Mouse (Mus musculus): Measurements from ENCODE around the gene Flywch1. TPM values are rescaled to one million over a fixed set of nuclear protein-coding genes. Genes with fewer than 3 reads are reported as not detected.
A peak's percentile ranks its signal among the peaks of the same experiment; 100 is the strongest.
"Not testable (repeated sequence)": the region's sequence is repeated elsewhere in the genome, so short reads cannot be mapped to it uniquely, and the experiment has no call there.

Flywch1 gene
- total RNA-seq, 2 experiments from 2014 or later, result 7.6 to 15.4 TPM

DNA sequence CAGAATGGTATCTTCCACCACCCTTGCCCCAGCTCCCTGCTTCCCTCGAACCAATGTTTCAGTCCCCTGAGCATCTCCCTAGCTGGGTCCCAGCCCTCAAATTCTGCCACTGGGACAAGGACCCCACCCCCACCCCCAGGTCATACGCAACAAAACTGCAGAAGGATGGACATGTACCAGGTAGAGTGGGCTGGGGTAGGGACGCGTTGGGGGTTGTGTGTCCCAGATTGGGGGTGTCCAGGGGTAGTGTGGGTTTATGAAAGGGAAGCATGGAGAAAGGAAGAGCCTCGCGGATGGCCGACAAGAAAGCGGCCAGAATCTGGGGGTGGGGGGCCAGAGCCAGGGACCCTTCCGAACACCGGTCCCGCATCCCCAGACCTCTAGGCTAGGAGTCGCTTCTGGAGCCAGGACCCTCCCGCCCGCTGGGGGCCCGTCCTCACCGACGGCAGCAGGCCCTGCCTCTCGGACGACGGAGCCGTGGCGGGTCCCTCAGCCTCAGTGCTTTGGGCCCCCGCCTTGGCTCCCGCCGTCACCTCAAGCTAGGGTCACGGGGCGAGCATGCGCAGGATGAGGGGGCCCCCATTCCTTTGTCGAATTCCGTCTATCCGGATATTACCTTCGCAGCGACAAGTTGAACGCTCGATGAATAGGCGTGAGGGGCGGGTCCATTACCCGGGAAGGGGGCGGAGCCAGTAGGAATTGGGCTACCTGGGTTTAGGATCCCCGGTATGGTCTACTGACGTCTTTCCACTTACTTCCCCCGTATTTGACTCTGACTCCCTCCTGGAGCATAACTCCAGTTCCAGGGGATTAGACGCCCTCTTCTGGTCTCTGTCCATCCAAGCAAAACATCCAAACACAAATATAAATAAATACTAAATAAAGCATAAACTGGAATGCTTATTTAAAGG lies 14.4 kb upstream of the Flywch1 start, which contains the start of gene Flywch2:
Flywch2 (minus strand) TSS at position 521 of the 911 bp plus-strand sequence.
- peak; percentile 82 for ATAC-seq (replicated peaks; ENCODE audit: low FRiP score, low TSS enrichment, poor library complexity, severe bottlenecking)

DNA sequence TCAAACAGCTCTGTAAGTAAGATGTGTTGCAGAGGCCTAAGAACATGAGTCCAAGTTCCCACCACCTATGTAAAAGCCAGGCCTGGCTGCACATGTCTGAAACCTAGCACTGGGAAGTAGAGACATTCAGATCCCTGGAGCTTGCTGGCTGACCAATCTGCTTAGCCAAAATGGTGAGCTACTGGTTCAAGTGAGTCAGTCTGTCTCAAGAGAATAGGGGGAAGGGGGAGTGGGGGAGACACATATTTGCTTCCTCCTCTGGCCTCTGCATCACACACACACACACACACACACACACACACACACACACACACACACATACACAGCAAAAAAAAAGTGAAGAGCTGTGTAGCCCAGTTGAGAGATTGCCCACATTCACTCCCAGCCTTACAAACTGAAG lies 11.9 kb upstream of the Flywch1 start:
- ATAC-seq (replicated peaks; ENCODE audit: low FRiP score, low TSS enrichment, poor library complexity, severe bottlenecking), result no peak

DNA sequence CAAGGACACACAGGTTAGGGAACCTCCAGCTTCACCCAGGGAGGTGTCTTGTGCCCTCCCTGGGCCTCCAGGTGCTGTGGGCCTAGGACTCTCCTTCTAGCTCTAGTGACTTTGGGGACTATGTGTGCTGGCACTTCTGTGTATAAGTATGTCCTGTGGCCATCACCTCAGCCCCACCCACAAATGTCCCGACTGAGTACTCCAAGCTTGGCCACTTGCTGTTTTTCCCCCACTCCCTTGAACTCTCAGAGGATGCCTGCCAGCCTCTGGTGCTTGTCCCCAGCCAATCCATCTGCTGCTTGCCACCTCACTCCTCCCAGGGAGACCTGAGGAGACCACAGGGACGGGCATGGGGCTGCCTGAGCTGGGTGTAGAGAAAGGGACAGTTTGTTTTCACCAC lies 7.0 kb upstream of the Flywch1 start:
- no peak for ATAC-seq (replicated peaks; ENCODE audit: low FRiP score, low TSS enrichment, poor library complexity, severe bottlenecking)

DNA sequence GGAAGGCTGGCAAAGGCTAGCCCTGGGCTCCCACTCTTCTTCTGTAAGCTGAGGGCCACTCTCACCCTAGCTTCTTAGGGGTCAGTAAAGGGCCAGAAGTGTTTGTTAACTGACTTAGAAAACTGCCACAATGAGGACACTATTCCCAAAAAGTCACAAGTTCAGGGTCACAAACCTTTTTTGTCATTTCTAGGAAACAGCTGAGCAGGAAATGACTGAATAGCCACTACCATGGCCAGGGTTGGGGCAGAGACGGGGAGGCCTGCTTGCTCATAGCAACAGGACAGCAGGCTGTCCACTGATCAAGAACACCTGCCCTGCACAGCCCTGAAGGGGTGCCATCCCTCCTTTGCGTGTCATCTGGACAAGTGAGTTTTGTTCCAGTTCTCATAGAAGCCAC lies 5.7 kb upstream of the Flywch1 start:
- no peak for ATAC-seq (replicated peaks; ENCODE audit: low FRiP score, low TSS enrichment, poor library complexity, severe bottlenecking)

DNA sequence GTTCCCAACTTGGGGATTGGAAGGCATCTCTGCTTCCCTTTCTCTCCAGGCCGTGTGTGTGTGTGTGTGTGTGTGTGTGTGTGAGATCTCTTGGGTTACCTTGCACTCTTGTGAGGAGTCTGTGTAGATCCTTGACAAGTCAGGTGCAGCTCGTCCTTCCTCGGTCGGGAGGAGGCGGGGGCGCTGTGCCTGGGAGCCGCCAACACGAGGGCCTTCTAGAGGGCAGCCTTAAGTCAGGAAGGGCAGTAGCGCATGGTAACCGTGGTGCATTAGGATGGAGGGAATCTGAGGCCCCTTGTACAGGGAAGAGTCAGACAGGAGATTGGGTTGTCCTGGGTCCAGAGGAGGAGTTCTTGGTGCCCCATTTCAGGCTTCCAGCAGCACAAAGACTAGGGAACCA lies 4.8 kb upstream of the Flywch1 start:
- no peak for ATAC-seq (replicated peaks; ENCODE audit: low FRiP score, low TSS enrichment, poor library complexity, severe bottlenecking)

DNA sequence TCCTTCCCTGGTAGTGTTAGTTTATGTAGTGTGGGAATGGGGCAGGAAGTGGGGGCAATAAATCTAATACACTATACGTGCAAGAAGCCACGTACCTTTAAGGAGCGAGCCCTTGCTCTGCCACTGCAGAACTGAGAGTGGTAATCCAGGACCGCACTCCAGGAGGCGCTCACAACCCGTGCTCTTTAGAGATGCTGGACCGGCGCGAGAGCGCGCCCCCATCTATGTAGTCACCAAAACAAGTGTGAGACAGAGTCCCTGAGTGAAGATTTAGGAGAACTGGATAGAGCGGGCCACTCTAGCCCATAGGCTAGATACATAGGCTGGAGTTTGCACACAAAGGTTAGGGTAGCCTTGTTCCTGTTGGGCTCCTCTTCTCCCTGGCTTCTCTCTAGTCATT lies 2.7 kb upstream of the Flywch1 start:
- peak; percentile 82 for ATAC-seq (replicated peaks; ENCODE audit: low FRiP score, low TSS enrichment, poor library complexity, severe bottlenecking)

DNA sequence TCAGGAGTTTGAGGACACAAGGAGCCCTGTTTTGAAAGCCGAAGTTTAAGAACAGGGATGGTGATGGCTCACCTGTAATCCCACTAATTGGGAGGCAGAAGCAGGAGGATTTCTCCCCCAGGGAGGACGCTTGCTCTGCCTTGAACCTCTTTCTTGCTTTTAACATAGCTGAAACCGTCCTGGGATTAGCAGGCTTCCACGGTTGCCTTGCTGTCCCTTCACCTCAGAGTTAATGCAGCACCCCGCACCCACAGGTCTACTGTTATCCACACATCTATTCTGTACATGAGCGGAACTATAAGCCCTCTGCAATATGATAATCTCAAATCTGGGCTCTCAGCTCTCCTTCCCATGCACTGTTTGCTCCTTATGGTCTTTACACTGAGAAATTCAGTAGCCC lies 2.3 kb upstream of the Flywch1 start:
- ATAC-seq (replicated peaks; ENCODE audit: low FRiP score, low TSS enrichment, poor library complexity, severe bottlenecking), result no peak

DNA sequence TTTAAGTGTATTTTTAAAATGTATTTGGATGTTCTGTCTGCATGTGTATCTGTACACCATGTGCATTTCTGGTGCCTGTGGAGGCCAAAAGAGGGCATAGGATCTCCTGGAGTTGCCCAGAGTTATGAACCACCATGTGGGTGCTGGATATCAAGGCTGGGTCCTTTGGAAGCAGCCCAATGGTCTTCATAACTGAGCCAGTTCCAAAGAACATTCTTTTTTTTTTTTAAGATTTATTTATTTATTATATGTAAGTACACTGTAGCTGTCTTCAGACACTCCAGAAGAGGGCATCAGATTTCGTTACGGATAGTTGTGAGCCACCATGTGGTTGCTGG lies 786 bp upstream of the Flywch1 start:
- not testable (repeated sequence) for ATAC-seq (replicated peaks; ENCODE audit: low FRiP score, low TSS enrichment, poor library complexity, severe bottlenecking)

DNA sequence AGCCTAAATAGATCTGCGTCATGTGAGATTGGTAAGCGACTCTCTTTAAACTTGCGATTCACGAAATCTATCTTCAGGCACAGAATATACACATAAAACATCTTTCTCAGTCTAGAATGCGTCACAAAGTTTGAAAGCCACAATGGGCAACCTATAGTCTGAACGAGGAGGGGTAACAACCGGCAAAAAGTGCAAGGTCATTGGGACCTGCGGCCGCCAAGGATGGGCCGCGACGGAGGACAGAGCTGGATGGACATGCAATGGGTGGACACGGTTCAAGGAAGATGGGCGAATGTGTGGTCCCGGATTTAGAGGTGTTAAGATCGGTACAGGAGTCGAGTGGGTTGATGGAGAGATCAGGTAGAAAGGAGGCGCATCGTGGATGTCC lies 512 bp downstream of the Flywch1 start:
- 0 out of 2 replicates have a peak, but pooled peaks have one; percentile 21 for ATAC-seq (replicated peaks; ENCODE audit: low FRiP score, low TSS enrichment, poor library complexity, severe bottlenecking)

DNA sequence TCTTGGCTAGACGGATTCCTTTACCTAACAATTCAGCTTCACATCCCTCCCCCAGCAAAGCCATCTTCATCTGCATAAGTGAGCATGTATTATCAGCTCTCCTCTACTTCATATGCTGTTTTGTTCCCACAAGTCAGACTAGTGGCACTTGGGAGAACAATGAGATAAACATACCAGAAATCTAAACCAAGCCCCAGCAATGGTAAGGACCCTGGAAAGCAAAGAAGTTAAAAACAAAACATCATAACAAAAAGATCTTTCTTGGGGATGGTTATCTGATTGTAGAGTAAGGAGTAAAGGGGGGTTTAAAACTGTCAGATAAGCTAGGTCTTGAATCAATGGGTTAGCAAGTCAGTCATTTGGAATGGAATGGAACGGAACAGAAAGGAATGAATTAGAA lies 909 bp downstream of the Flywch1 start:
- ATAC-seq (replicated peaks; ENCODE audit: low FRiP score, low TSS enrichment, poor library complexity, severe bottlenecking), result 0 out of 2 replicates have a peak, but pooled peaks have one; percentile 27

DNA sequence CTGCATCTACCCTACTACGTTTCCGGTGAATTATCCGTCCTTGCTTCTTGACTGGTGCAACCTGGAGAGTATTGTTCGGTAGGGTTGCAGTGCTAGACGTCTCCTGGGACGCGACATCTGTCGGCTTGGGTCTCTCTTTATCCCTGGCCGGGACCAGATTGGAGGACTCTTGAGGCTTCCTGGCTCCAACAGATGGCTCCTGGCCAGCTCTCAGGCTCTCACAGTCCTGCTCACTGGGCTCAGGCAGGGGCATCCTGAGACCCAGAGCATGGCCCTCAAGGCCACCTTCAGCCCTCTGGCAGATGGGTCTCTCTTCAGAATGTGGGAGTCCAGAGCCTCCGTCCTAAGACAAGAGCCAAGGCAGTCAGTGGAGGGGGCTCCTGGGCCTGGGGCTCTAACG lies 8.4 kb downstream of the Flywch1 start:
- ATAC-seq (replicated peaks; ENCODE audit: low FRiP score, low TSS enrichment, poor library complexity, severe bottlenecking), result no peak

DNA sequence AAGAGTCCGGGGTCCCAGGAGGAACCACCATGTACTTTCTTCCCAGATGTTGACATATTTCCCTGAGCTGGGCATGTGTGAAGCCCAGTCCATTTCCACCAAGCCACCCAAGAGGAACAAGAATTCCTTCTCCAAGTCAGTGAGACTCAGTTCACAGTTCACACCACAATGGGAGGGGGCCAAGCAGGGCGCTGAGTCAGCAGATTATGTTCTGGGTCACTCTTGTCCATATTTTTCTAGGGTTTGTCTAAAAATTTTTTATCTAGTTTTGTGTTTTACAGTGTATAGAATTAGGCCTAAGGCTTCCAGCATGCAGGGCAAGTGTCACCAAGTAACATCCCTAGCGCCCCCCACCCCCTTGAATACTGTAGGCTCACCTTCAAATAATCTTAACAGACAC lies 10.2 kb downstream of the Flywch1 start:
- no peak for ATAC-seq (replicated peaks; ENCODE audit: low FRiP score, low TSS enrichment, poor library complexity, severe bottlenecking)

DNA sequence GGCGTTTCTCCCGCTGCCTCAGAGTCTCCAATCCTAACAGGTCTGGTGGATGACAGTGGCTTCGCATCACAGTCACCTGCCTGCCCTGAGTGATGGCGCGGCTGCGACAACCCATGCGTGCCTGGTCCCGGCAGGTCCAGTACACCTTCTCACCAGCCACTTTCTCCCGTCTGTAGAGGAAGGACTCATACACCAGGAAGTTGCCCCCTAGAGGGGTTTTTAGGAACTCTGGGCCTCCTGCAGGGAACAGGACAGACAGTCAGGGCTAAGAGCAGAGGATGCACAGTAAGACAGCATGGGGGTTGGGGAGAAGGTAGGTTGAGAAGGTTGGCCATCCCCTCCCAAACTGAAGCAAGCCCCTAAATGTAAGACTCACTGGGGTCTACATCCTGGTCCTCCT lies 11.2 kb downstream of the Flywch1 start:
- no peak for ATAC-seq (replicated peaks; ENCODE audit: low FRiP score, low TSS enrichment, poor library complexity, severe bottlenecking)

DNA sequence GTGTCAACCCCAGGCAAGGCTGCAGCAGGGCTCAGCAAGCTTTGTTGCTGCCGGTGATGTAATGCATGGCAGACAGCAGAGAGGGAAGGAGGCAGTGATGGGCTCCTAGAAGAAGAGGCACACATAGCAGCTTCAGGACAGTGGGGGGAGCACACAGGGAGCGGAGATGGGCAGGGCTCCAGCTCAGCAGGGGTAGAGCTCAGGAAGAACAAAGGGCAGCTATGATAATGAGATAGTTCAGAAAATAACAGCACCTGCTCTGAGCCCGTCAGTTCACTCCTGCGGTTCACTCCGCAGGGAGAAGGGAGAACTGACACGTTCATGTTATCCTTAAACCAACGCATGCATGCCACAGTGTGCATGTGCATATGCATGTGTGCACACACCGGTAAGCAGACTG lies 12.6 kb downstream of the Flywch1 start:
- ATAC-seq (replicated peaks; ENCODE audit: low FRiP score, low TSS enrichment, poor library complexity, severe bottlenecking), result no peak

DNA sequence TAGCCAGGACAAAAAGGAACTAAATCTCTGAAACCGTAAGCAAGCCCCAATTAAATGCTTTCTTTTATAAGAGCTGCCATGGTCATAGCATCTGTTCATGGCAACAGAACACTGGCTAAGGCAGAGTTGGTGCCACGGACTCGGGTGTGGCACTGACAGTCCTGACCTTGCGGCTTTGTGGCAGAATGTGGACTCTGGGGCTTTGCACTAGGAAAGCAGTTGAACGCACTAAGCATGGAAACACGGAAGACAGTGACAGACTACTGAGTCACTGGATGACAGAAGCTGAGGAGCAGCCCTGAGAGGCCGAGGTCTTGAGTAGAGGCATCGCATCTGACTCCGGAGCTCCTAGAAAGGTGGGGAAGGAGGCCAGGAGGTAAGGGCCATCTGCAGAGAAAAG lies 13.8 kb downstream of the Flywch1 start:
- ATAC-seq (replicated peaks; ENCODE audit: low FRiP score, low TSS enrichment, poor library complexity, severe bottlenecking), result no peak

DNA sequence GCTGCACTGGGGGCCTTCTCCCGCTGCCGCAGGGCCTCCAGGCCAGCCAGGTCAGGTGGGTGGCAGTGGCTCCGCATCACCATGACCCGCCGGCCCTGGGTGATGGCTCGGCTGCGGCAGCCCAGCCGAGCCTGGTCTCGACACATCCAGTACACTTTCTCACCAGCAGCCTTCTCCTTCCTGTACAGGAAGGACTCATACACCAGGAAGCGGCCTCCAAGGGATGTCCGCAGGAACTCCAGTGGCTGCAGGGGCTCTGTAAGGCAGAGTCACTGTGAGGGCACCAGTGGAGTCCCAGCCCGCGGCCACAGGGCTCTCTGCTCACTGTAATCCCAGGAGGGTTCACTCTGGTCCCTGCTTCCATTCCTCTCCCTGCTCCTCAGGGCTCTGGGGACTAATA lies 15.7 kb downstream of the Flywch1 start:
- no peak for ATAC-seq (replicated peaks; ENCODE audit: low FRiP score, low TSS enrichment, poor library complexity, severe bottlenecking)

DNA sequence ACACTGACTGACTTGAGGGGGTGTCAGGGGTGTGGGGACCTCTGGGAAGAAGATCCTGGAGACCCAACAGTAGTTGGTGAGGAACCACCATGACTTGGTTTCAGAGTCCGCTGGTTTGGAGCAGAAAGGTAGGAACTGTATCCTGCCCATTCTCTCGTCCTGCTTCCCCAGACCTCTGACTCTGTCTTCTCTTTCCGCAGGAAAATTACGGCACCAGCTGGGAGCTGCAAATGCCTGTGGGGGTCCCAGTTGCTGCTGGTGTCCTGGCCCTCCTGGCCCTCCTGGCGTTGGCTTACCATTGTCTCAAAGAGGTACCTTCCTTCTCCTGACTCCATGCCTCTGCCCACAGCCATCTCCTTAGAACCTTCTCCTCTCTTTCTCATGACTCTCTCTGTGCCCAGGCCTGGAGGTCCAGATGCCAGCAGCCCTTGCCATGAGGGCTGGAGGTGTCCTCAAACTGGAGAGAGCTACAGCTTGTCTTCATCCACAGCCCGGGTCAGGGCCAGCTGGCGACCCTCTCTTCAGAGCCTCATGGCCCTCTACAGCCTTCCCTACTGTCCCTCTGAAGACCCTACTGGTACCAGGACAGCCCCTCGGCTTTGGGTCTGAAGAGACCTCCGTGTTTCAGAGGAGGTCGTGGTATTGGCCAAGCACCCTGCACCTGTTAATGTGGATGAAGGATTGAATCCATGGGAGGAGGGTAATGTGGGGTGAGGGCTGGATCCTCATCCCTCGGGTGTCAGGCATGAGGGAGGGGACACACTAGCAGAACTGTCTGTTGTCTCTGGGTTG lies 21.8 kb downstream of the Flywch1 start:
- ATAC-seq (replicated peaks; ENCODE audit: low FRiP score, low TSS enrichment, poor library complexity, severe bottlenecking), result no peak

DNA sequence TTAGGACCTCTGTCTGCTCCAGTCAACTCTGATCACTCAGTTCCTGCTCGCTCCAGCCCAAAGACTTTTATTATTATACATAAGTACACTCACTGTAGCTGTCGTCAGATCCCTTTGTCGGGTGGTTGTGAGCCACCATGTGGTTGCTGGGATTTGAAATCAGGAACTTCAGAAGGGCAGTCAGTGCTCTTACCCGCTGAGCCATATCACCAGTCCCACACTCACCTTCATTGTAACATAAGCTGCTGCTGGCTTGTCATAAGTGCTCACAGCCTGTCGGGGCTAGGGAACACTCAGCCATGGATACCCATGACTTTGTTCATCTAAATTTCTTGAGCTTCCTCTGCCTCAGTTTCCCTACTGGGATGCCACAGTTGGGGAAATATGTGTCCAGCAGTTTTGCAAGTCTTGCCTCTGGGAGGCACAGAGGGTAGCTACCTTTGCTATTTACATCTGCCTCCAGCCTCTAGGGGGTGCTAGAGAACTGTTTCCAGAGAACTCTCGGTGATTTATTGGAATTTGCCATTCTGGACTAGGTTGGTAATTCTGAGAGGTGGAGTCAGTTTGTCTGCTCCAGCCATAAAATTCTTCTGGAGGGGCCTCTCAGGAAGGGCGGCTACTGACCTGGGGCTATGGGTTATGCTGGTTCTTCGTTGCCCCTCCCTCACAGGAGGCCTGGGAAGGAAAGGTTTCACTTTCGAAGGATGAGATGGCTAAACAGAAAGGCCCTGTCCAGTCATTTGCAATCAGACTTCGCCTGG lies 22.6 kb downstream of the Flywch1 start:
- peak; percentile 63 for ATAC-seq (replicated peaks; ENCODE audit: low FRiP score, low TSS enrichment, poor library complexity, severe bottlenecking)

DNA sequence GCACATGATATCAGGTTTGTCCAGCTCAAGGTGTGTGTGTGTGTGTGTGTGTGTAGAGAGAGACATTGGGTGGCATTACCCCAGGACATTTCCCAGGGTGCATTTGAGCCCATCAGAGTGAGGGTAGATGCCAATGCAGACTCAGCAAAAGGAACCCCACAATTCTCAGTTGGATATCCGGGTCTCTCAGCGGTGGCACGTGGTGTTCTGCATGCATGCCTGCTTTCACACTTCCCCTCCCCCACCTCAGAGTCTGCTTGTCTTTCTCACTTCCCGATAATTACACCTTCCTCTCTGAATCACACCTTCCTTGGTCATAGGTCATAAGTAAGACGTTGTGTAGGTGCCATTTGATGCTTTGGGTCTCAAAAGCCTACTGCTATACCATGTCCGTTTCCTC lies 23.4 kb downstream of the Flywch1 start:
- no peak for ATAC-seq (replicated peaks; ENCODE audit: low FRiP score, low TSS enrichment, poor library complexity, severe bottlenecking)

DNA sequence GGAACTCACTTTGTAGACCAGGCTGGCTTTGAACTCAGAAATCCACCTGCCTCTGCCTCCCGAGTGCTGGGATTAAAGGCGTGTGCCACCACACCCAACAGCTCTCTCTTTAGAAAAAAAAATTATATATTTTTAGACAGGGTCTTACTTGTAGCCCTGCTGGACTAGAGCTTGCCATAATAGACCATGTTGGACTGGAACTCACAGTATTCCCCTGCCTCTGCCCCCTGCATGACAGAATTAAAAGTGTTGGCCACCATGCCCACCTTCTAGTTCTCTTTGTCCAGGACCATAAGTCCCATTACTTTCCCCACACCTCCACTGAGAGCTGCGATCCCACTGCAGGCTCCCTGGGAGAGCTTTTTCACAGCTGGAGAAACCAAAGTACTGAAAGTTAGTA lies 23.9 kb downstream of the Flywch1 start:
- ATAC-seq (replicated peaks; ENCODE audit: low FRiP score, low TSS enrichment, poor library complexity, severe bottlenecking), result no peak

All from megakaryocyte-erythroid progenitor cell, adult 5-6 weeks (primary cell).